Mouse (Mus musculus) CH12.LX (cell line): ENCODE measurements around the gene Idh3g.

Source experiments
- BHLHE40 ChIP-seq: IDR thresholded peaks from 2 replicates; pipeline ENCODE4 v1.6.1; 2011; ENCODE audit warnings: mild to moderate bottlenecking, low read depth, low read length, improper control_type of control experiment
- CTCF ChIP-seq, 2 experiments: IDR thresholded peaks in 1 of 2; conservative IDR thresholded peaks in 1 of 2; 2 replicates each; pipeline ENCODE4 v1.5.1; 2011 to 2012; ENCODE audit warnings: low read depth in 2 of 2, low read length in 2 of 2, improper control_type of control experiment in 1 of 2, inconsistent platforms in 1 of 2, mild to moderate bottlenecking in 1 of 2, moderate library complexity in 1 of 2
- NELFE ChIP-seq: IDR thresholded peaks from 2 replicates; pipeline ENCODE4 v1.6.1; 2011; ENCODE audit warnings: low read depth, low read length, improper control_type of control experiment
- POLR2A ChIP-seq: IDR thresholded peaks from 2 replicates; pipeline ENCODE4 v1.6.1; 2011; ENCODE audit warnings: low read depth, mild to moderate bottlenecking, improper control_type of control experiment, low read length
- USF1 ChIP-seq: IDR thresholded peaks from 2 replicates; pipeline ENCODE4 v1.6.1; 2014; ENCODE audit warnings: low read depth, mild to moderate bottlenecking, inconsistent platforms, low read length, improper control_type of control experiment
- USF2 ChIP-seq: conservative IDR thresholded peaks from 2 replicates; pipeline ENCODE4 v1.6.1; 2011; ENCODE audit warnings: low read depth, low read length, improper control_type of control experiment

GRCm38 (mm10) chrX:73788501-73788900 lies 1.8 kb upstream of the Idh3g start:
- no peak for TF ChIP-seq CTCF (conservative IDR thresholded peaks at IDR 0.05 in 1 of 2, IDR thresholded peaks at IDR 0.05 in 1 of 2; ENCODE audit: low read depth in 2 of 2, low read length in 2 of 2)
- no peak for TF ChIP-seq USF2
- no peak for TF ChIP-seq NELFE
- no peak for TF ChIP-seq USF1
- no peak for TF ChIP-seq POLR2A
- no peak for TF ChIP-seq BHLHE40
